Mouse (Mus musculus) forelimb bud, embryonic 11.5 days (tissue): Measurements from ENCODE around the gene Lcor.
A peak's percentile ranks its signal among the peaks of the same experiment; 100 is the strongest.

Experiments
- DNase-seq: peaks from one replicate; pipeline ENCODE4 v3.0.0-alpha.2; 2012; ENCODE audit warnings: low read depth, low spot score

Lcor gene

GRCm38 (mm10) chr19:41476530-41477249 lies 5.7 kb upstream of the Lcor start:
- no peak for DNase-seq

- DNase-seq = peak; percentile 67
These were observed 1.2 kb upstream of the Lcor start for GRCm38 (mm10) chr19:41481030-41481886.

- no peak for DNase-seq
These were observed 599 bp upstream of the Lcor start for GRCm38 (mm10) chr19:41481887-41482189.

- DNase-seq = peak; percentile 46
These were observed 540 bp downstream of the Lcor start for GRCm38 (mm10) chr19:41482909-41483444.

- no peak for DNase-seq
These were observed 1.1 kb downstream of the Lcor start for GRCm38 (mm10) chr19:41483445-41484040.

GRCm38 (mm10) chr19:41484361-41484760 lies 1.9 kb downstream of the Lcor start:
- DNase-seq = no peak

- DNase-seq = no peak
These were observed 13.1 kb downstream of the Lcor start for GRCm38 (mm10) chr19:41495382-41496032.

- no peak for DNase-seq
These were observed 13.6 kb downstream of the Lcor start for GRCm38 (mm10) chr19:41496058-41496457.

GRCm38 (mm10) chr19:41507872-41508271 lies 25.4 kb downstream of the Lcor start:
- no peak for DNase-seq

- no peak for DNase-seq
These were observed 32.4 kb downstream of the Lcor start for GRCm38 (mm10) chr19:41514836-41515235.

GRCm38 (mm10) chr19:41515549-41515948 lies 33.1 kb downstream of the Lcor start:
- no peak for DNase-seq

- no peak for DNase-seq
These were observed 34.6 kb downstream of the Lcor start for GRCm38 (mm10) chr19:41517006-41517405.

GRCm38 (mm10) chr19:41519121-41519520 lies 36.7 kb downstream of the Lcor start:
- no peak for DNase-seq

GRCm38 (mm10) chr19:41522246-41522645 lies 39.8 kb downstream of the Lcor start:
- no peak for DNase-seq

GRCm38 (mm10) chr19:41523798-41524563 lies 41.5 kb downstream of the Lcor start:
- DNase-seq = no peak

GRCm38 (mm10) chr19:41529169-41529568 lies 46.7 kb downstream of the Lcor start:
- DNase-seq = no peak

- no peak for DNase-seq
These were observed 51.6 kb downstream of the Lcor start for GRCm38 (mm10) chr19:41534021-41534420.

GRCm38 (mm10) chr19:41556981-41557380 lies 74.5 kb downstream of the Lcor start:
- DNase-seq = no peak

GRCm38 (mm10) chr19:41557491-41557890 lies 75.1 kb downstream of the Lcor start:
- no peak for DNase-seq

- DNase-seq = no peak
These were observed 76.6 kb downstream of the Lcor start for GRCm38 (mm10) chr19:41558891-41559486.

- no peak for DNase-seq
These were observed 78.4 kb downstream of the Lcor start for GRCm38 (mm10) chr19:41560856-41561255.
